Comparison of ENCODE assay signal across 8 mouse cellular contexts in the genomic region with DNA sequence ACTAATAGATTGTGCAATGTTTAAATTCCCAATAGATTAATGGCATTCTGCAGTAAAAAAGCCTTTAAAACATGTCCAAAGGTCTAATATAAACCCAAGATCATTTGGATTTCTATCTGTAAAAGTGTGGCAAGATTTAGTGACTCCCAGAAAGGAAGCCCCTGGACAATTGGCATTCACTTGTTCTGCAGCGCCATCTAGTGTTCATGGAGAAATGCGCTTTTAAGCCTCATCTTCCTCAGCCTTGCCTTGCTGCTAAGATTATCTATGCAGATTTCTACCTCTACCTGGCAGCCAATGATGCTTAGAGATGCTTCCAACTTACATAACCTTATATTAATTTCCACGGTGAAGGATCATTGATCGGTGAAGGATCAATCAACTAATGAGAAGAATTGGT.
A peak's percentile ranks its signal among the peaks of the same experiment; 100 is the strongest.
DNase-seq lines count a peak whose midpoint lies in the region; ATAC-seq and TF ChIP-seq lines count a peak whose summit lies in the region.

No protein-coding gene starts in this region.

- H3K4me2 ChIP-seq in forebrain, postnatal 0 days (ENCODE audit: low read depth), result no peak overlapping the region
- H3K4me2 ChIP-seq in limb, embryonic 15.5 days, result 0 out of 2 replicates have a peak overlapping the region, but pooled peaks have one; percentile 8

- peak; percentile 90 for TF ChIP-seq RAD21 in MEL (IDR thresholded peaks at IDR 0.05; ENCODE audit: low read depth, low read length)

- peaks cover 0 to 2% of the 10 kb centered on the region in 2 experiments; a peak in 1 of 4 replicates for H3K27me3 ChIP-seq in MEL (ENCODE audit: control insufficient read depth in 1 of 2, insufficient read depth in 2 of 2, low read length in 2 of 2)
- H3K27me3 ChIP-seq in forebrain, postnatal 0 days (ENCODE audit: insufficient read depth, low read length), result no peaks in the 10 kb centered on the region
- no peaks in the 10 kb centered on the region for H3K27me3 ChIP-seq in limb, embryonic 15.5 days

- H3K79me2 ChIP-seq in MEL (ENCODE audit: control insufficient read depth, insufficient read depth, low read length, poor library complexity), result no peaks in the 10 kb centered on the region

- TF ChIP-seq POLR2A in MEL (IDR thresholded peaks at IDR 0.05; ENCODE audit: control insufficient read depth in 1 of 2, insufficient read depth in 1 of 2, low read depth in 1 of 2, low read length in 2 of 2, poor library complexity in 1 of 2), result no peak

- no peak overlapping the region for H3K9ac ChIP-seq in MEL (ENCODE audit: control insufficient read depth, low read depth, low read length, poor library complexity, severe bottlenecking)
- no peak overlapping the region for H3K9ac ChIP-seq in forebrain, postnatal 0 days
- no peak overlapping the region for H3K9ac ChIP-seq in limb, embryonic 15.5 days

- peaks cover 0 to 5% of the 10 kb centered on the region in 2 experiments; a peak in 1 of 4 replicates for H3K4me1 ChIP-seq in MEL (ENCODE audit: control insufficient read depth in 1 of 2, insufficient read depth in 2 of 2, low read length in 2 of 2)
- H3K4me1 ChIP-seq in forebrain, postnatal 0 days (ENCODE audit: insufficient read depth), result peaks cover 15% of the 10 kb centered on the region
- H3K4me1 ChIP-seq in limb, embryonic 15.5 days, result peaks cover 21% of the 10 kb centered on the region

- H3K9me3 ChIP-seq in MEL (replicated peaks; ENCODE audit: insufficient read depth, low read length), result no peaks in the 10 kb centered on the region
- no peaks in the 10 kb centered on the region for H3K9me3 ChIP-seq in forebrain, postnatal 0 days (ENCODE audit: low read length)
- H3K9me3 ChIP-seq in limb, embryonic 15.5 days, result no peaks in the 10 kb centered on the region

- peak; percentile 59 to 62 for DNase-seq in B cell, adult 2 months
- peak; percentile 76 for DNase-seq in MEL (ENCODE audit: low read depth, low spot score)
- peak; percentile 61 for DNase-seq in cerebellum, adult 11-12 months
- peak; percentile 92 for DNase-seq in forebrain, postnatal 0 days
- DNase-seq in kidney, adult 9 months, result peak; percentile 62
- peak; percentile 66 for DNase-seq in ovary, postnatal 14 days (ENCODE audit: low spot score)
- peak; percentile 72 for DNase-seq in thymus, postnatal 4 days

- H3K36me3 ChIP-seq in MEL (ENCODE audit: control insufficient read depth in 1 of 2, insufficient read depth in 2 of 2, low read length in 2 of 2), result no peaks in the 10 kb centered on the region
- no peaks in the 10 kb centered on the region for H3K36me3 ChIP-seq in forebrain, postnatal 0 days (ENCODE audit: insufficient read depth)
- H3K36me3 ChIP-seq in limb, embryonic 15.5 days, result no peaks in the 10 kb centered on the region

- H3K27ac ChIP-seq in MEL (ENCODE audit: control insufficient read depth, low read depth, low read length), result no peak overlapping the region
- H3K27ac ChIP-seq in forebrain, postnatal 0 days (ENCODE audit: low read depth, low read length), result no peak overlapping the region
- H3K27ac ChIP-seq in limb, embryonic 15.5 days, result no peak overlapping the region

- 6% methylated on average over 4 of the region's 4 CpGs for WGBS in forebrain, postnatal 0 days
- WGBS in limb, embryonic 15.5 days, result 6% methylated on average over 4 of the region's 4 CpGs

- ATAC-seq in forebrain, postnatal 0 days, result peak; percentile 47; the same call in 1 of the 2 replicates
- ATAC-seq in limb, embryonic 15.5 days (ENCODE audit: insufficient number of reproducible peaks, low FRiP score, low TSS enrichment, low read depth), result no peak

- peak; percentile 77 to 87 (median 80) for TF ChIP-seq CTCF in MEL (IDR thresholded peaks at IDR 0.05 in 2 of 3, conservative IDR thresholded peaks at IDR 0.05 in 1 of 3; ENCODE audit: control insufficient read depth in 1 of 3, insufficient read depth in 1 of 3, low read depth in 2 of 3, low read length in 3 of 3, poor library complexity in 1 of 3, severe bottlenecking in 1 of 3)
- peak; percentile 94 for TF ChIP-seq CTCF in forebrain, postnatal 0 days (IDR thresholded peaks at IDR 0.05; ENCODE audit: low read depth)

- TF ChIP-seq EP300 in MEL (IDR thresholded peaks at IDR 0.05; ENCODE audit: low read depth in 1 of 2, low read length in 2 of 2), result no peak

- H3K4me3 ChIP-seq in MEL (ENCODE audit: control insufficient read depth in 1 of 2, insufficient read depth in 1 of 2, low read depth in 2 of 2, low read length in 2 of 2), result no peak overlapping the region
- no peak overlapping the region for H3K4me3 ChIP-seq in forebrain, postnatal 0 days (ENCODE audit: low read depth, low read length)
- H3K4me3 ChIP-seq in limb, embryonic 15.5 days, result no peak overlapping the region

TF ChIP-seq in MEL, 35 proteins besides CTCF, POLR2A, EP300 and RAD21:
- peak; percentile 69 for TF ChIP-seq ZC3H11A (IDR thresholded peaks at IDR 0.05; ENCODE audit: low read depth, low read length)
- no peak for TF ChIP-seq TAL1 (IDR thresholded peaks at IDR 0.05; ENCODE audit: low read length)
- no peak for TF ChIP-seq USF2 (IDR thresholded peaks at IDR 0.05; ENCODE audit: borderline replicate concordance in 1 of 2, insufficient read depth in 1 of 2, low read depth in 1 of 2, low read length in 2 of 2)
- TF ChIP-seq GATA1 (IDR thresholded peaks at IDR 0.05; ENCODE audit: low read depth, low read length), result peak; percentile 47; the same call in 1 of the 2 replicates
- no peak for TF ChIP-seq NELFE (IDR thresholded peaks at IDR 0.05; ENCODE audit: low read depth, low read length)
- 0 out of 2 replicates have a peak, but pooled peaks have one; percentile 20 for TF ChIP-seq ZNF384 (IDR thresholded peaks at IDR 0.05; ENCODE audit: low read depth, low read length)
- no peak for TF ChIP-seq UBTF (IDR thresholded peaks at IDR 0.05; ENCODE audit: borderline replicate concordance, insufficient read depth, low read depth, low read length)
- no peak for TF ChIP-seq MXI1 (IDR thresholded peaks at IDR 0.05; ENCODE audit: low read depth, low read length)
- peak; percentile 77 for TF ChIP-seq SMC3 (IDR thresholded peaks at IDR 0.05; ENCODE audit: low read depth, low read length)
- no peak for TF ChIP-seq SIN3A (IDR thresholded peaks at IDR 0.05; ENCODE audit: low read length)
- no peak for TF ChIP-seq E2F4 (IDR thresholded peaks at IDR 0.05; ENCODE audit: borderline replicate concordance, low read depth, low read length)
- TF ChIP-seq MYB (IDR thresholded peaks at IDR 0.05; ENCODE audit: low read depth, low read length), result no peak
- TF ChIP-seq USF1 (IDR thresholded peaks at IDR 0.05; ENCODE audit: low read depth, low read length), result no peak
- no peak for TF ChIP-seq ELF1 (IDR thresholded peaks at IDR 0.05; ENCODE audit: low read depth, low read length)
- no peak for TF ChIP-seq CHD1 (IDR thresholded peaks at IDR 0.05; ENCODE audit: low read depth, low read length)
